Mouse (Mus musculus): ENCODE results near the gene Cdon.

Cdon gene

GRCm38 (mm10) chr9:35541024-35541423 lies 120.1 kb downstream of the Cdon start:
- no peak for DNase-seq (ENCODE audit: low spot score in 2 of 2)

GRCm38 (mm10) chr9:35541488-35541887 lies 120.6 kb downstream of the Cdon start:
- peak; percentile 75 to 87 for DNase-seq (ENCODE audit: low spot score in 2 of 2)

- DNase-seq (ENCODE audit: low spot score in 2 of 2) = no peak
These were observed 121.0 kb downstream of the Cdon start for GRCm38 (mm10) chr9:35541941-35542340.

- DNase-seq (ENCODE audit: low spot score in 2 of 2) = no peak
These were observed 122.4 kb downstream of the Cdon start for GRCm38 (mm10) chr9:35543099-35543860.

- no peak for DNase-seq (ENCODE audit: low spot score in 2 of 2)
These were observed 123.7 kb downstream of the Cdon start for GRCm38 (mm10) chr9:35544666-35545065.

- DNase-seq (ENCODE audit: low spot score in 2 of 2) = no peak
These were observed 124.8 kb downstream of the Cdon start for GRCm38 (mm10) chr9:35545704-35546103.

GRCm38 (mm10) chr9:35546745-35547144 lies 125.8 kb downstream of the Cdon start:
- DNase-seq (ENCODE audit: low spot score in 2 of 2) = no peak

GRCm38 (mm10) chr9:35548455-35548854 lies 127.5 kb downstream of the Cdon start:
- no peak for DNase-seq (ENCODE audit: low spot score in 2 of 2)

GRCm38 (mm10) chr9:35556494-35557102 lies 135.7 kb downstream of the Cdon start:
- no peak for DNase-seq (ENCODE audit: low spot score in 2 of 2)

Data from right cerebral cortex, postnatal 10 days (tissue).